Mouse (Mus musculus) hindbrain, embryonic 14.5 days (tissue): Measurements from ENCODE around the gene Insm1. TPM values are rescaled to one million over a fixed set of nuclear protein-coding genes. Genes with fewer than 3 reads are reported as not detected.

Experiments used
- ATAC-seq: fragments of 200-750 bp; cut with Nextera tagmentation; 2 replicates; pipeline ENCODE4 v1.8.0; 2017; ENCODE audit warnings: moderate number of reproducible peaks, mild to moderate bottlenecking, moderate TSS enrichment, moderate library complexity; ENCODE audit not compliant: low FRiP score
- DNase-seq: peaks from one replicate; pipeline ENCODE4 v3.0.0-alpha.2; 2015; ENCODE audit warnings: low spot score
- H3K27ac ChIP-seq: fragments of 300-500 bp; sonication (generic); 2 replicates; pipeline ENCODE4 v1.5.1; 2014; ENCODE audit warnings: mild to moderate bottlenecking, moderate library complexity
- H3K27me3 ChIP-seq: fragments of 300-500 bp; sonication (generic); 2 replicates; pipeline ENCODE4 v1.6.1; 2014; ENCODE audit warnings: mild to moderate bottlenecking, low read length, mixed read lengths; ENCODE audit not compliant: control insufficient read depth, insufficient read depth
- H3K36me3 ChIP-seq: fragments of 300-500 bp; sonication (generic); replicated peaks from 2 replicates; pipeline ENCODE4 v1.6.1; 2014; ENCODE audit not compliant: control insufficient read depth, insufficient read depth
- H3K4me1 ChIP-seq: fragments of 300-500 bp; sonication (generic); replicated peaks from 2 replicates; pipeline ENCODE4 v1.6.1; 2014; ENCODE audit warnings: antibody characterized with exemption, low read length, mixed read lengths; ENCODE audit not compliant: control insufficient read depth, insufficient read depth
- H3K4me2 ChIP-seq: fragments of 300-500 bp; sonication (generic); replicated peaks from 2 replicates; pipeline ENCODE4 v1.6.1; 2014; ENCODE audit warnings: mild to moderate bottlenecking, moderate library complexity
- H3K4me3 ChIP-seq: fragments of 300-500 bp; sonication (generic); replicated peaks from 2 replicates; pipeline ENCODE4 v1.5.1; 2014; ENCODE audit warnings: mild to moderate bottlenecking, low read length
- H3K9ac ChIP-seq: fragments of 300-500 bp; sonication (generic); 2 replicates; pipeline ENCODE4 v1.6.1; 2014
- H3K9me3 ChIP-seq: fragments of 300-500 bp; sonication (generic); 2 replicates; pipeline ENCODE4 v1.6.1; 2016; ENCODE audit warnings: low read length; ENCODE audit not compliant: control insufficient read depth
- WGBS: fragments of 180-500 bp; shearing (Covaris S2); extraction: QIAGEN DNeasy Blood & Tissue Kit; methylation state at CpG from one replicate; pipeline ENCODE4 v1.1.7; 2014; 5-methylcytosine and 5-hydroxymethylcytosine counted together
- polyA plus RNA-seq: library from polyadenylated mRNA; unstranded; fragments of >200 nt; fragmentation: Nextera tagmentation; extraction: Ambion mirVana; gene quantifications from 2 replicates; pipeline ENCODE4 v1.2.1, GENCODE M21; 2014

Gene Insm1
- polyA plus RNA-seq, 1 experiment from 2014 or later: 2.6 TPM

GRCm38 (mm10) chr2:146257609-146258008 lies 35.9 kb downstream of the Insm1 start:
- no peak overlapping the region for H3K4me2 ChIP-seq
- H3K27me3 ChIP-seq: peaks cover 4% of the 10 kb centered on the region; the same call in 1 of the 2 replicates
- no peaks in the 10 kb centered on the region for H3K36me3 ChIP-seq
- ATAC-seq (0 out of 2 replicates have a peak, but pooled peaks have one; percentile 11), DNase-seq (no peak)
- no peak overlapping the region for H3K4me3 ChIP-seq
- 74% methylated on average over 3 of the region's 3 CpGs for WGBS
- H3K4me1 ChIP-seq: peaks cover 44% of the 10 kb centered on the region
- no peaks in the 10 kb centered on the region for H3K9me3 ChIP-seq
- no peak overlapping the region for H3K9ac ChIP-seq
- H3K27ac ChIP-seq: no peak overlapping the region

DNA sequence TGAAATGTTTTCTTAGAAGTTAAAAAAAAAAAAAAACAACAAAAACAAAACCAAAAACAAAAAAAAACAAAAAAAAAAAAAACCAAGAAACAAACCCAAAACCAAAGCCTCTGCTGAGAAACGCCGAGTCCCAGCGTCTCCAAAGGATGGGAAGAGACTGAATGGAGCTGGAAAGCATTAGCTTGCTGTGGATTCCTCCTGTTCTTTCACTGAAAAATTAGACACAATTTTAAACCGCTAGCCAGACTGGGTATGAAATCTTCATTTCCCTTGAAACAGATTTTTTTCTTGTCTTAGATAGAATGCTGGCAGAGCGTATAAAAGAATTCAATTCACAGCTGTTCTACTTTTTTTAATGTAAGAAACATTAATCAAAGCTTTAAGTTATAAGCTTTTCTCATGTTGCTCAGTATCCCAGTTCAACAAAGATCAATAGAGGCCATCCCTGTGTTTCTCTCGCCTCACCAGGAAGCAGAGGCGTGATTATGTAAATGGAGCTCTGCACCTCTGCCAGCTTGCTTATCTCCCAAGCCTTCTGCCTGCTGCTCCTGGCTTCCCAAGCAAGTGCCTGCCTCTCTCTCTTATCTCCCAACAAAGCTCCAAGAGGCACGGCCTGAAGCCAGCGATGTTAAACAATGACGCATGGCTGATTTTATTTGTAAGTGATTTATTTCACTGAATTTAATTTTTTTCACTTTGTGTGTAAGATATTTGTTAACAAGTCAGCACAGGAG lies 37.2 kb downstream of the Insm1 start:
- Histone ChIP-seq H3K4me1 (peaks cover 45% of the 10 kb centered on the region), H3K36me3 (no peaks in the 10 kb centered on the region), H3K4me2 (peak overlapping the region; percentile 5), H3K9me3 (no peaks in the 10 kb centered on the region), H3K27ac (peak overlapping the region; percentile 78), H3K27me3 (peaks cover 4% of the 10 kb centered on the region; the same call in 1 of the 2 replicates), H3K4me3 (no peak overlapping the region), H3K9ac (peak overlapping the region; percentile 4; the same call in 1 of the 2 replicates)
- WGBS: 14% methylated on average over 10 of the region's 10 CpGs
- ATAC-seq (peak; percentile 56), DNase-seq (peak; percentile 67)

GRCm38 (mm10) chr2:146259787-146260560 lies 38.3 kb downstream of the Insm1 start:
- Histone ChIP-seq H3K9ac (peak overlapping the region; percentile 35; the same call in 1 of the 2 replicates), H3K9me3 (no peaks in the 10 kb centered on the region), H3K4me2 (peak overlapping the region; percentile 15), H3K27ac (peak overlapping the region; percentile 78; the same call in 1 of the 2 replicates), H3K4me3 (no peak overlapping the region), H3K4me1 (peaks cover 45% of the 10 kb centered on the region), H3K27me3 (peaks cover 8% of the 10 kb centered on the region; the same call in 1 of the 2 replicates), H3K36me3 (no peaks in the 10 kb centered on the region)
- 24% methylated on average over 18 of the region's 18 CpGs for WGBS
- ATAC-seq: no peak
- no peak for DNase-seq

DNA sequence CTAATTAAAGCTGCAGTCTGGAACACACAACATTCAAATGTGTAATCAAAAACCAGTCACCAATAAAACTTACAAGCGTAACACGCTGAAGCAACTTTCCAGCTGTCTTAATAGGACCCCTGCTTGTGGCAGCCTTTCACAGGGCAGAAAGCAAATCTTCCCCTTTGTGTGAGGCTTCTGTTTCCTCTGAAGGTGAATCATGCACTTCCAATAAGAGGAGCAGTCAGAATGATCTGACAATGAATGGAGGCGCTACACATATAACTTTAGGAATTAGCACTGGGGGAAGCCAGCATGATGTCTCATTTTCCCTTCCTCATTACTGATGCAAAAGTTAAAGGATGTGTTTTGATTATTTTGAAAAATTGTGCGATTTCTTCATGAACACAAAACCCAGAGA lies 39.4 kb downstream of the Insm1 start:
- Histone ChIP-seq H3K4me1 (peaks cover 45% of the 10 kb centered on the region), H3K9me3 (no peaks in the 10 kb centered on the region), H3K27me3 (peaks cover 8% of the 10 kb centered on the region; the same call in 1 of the 2 replicates), H3K4me3 (no peak overlapping the region), H3K9ac (no peak overlapping the region), H3K27ac (peak overlapping the region; percentile 78; the same call in 1 of the 2 replicates), H3K36me3 (no peaks in the 10 kb centered on the region), H3K4me2 (no peak overlapping the region)
- WGBS: 58% methylated on average over 4 of the region's 4 CpGs
- no peak for ATAC-seq
- DNase-seq: no peak

- no peak overlapping the region for H3K4me3 ChIP-seq
- no peak overlapping the region for H3K9ac ChIP-seq
- ATAC-seq (peak; percentile 82), DNase-seq (no peak)
- H3K4me1 ChIP-seq: peaks cover 40% of the 10 kb centered on the region
- H3K9me3 ChIP-seq: no peaks in the 10 kb centered on the region
- H3K27me3 ChIP-seq: peaks cover 8% of the 10 kb centered on the region; the same call in 1 of the 2 replicates
- H3K4me2 ChIP-seq: no peak overlapping the region
- H3K36me3 ChIP-seq: no peaks in the 10 kb centered on the region
- WGBS: 8% methylated on average over 10 of the region's 10 CpGs
- H3K27ac ChIP-seq: no peak overlapping the region
Observed at GRCm38 (mm10) chr2:146262215-146262614, 40.5 kb downstream of the Insm1 start.

DNA sequence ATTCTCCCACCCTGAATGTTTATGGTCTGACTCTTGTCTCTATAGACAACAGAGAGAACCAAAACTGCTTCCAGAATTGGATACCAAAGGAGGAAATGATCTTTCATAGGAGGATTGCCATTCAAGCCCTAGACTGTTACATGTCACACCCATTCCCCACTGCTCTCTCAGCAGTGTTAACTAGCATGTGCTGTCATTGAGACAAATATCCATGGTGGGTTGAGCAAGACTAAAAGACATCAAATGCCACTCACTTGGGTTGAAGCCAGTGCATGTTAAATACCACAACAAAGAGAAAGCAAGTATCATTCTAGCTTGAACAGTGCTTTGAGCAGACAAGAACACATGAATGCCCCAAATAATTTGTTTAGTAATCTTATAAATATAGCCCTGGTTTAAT lies 41.2 kb downstream of the Insm1 start:
- H3K36me3 ChIP-seq: no peaks in the 10 kb centered on the region
- H3K4me3 ChIP-seq: no peak overlapping the region
- ATAC-seq: no peak
- no peak overlapping the region for H3K27ac ChIP-seq
- no peak for DNase-seq
- no peak overlapping the region for H3K4me2 ChIP-seq
- H3K9ac ChIP-seq: no peak overlapping the region
- H3K4me1 ChIP-seq: peaks cover 35% of the 10 kb centered on the region
- peaks cover 8% of the 10 kb centered on the region; the same call in 1 of the 2 replicates for H3K27me3 ChIP-seq
- no peaks in the 10 kb centered on the region for H3K9me3 ChIP-seq

GRCm38 (mm10) chr2:146265045-146265444 lies 43.3 kb downstream of the Insm1 start:
- 72% methylated on average over 4 of the region's 4 CpGs for WGBS
- H3K4me1 ChIP-seq: peaks cover 22% of the 10 kb centered on the region
- no peak overlapping the region for H3K4me2 ChIP-seq
- DNase-seq: no peak
- no peaks in the 10 kb centered on the region for H3K36me3 ChIP-seq
- ATAC-seq: no peak
- H3K4me3 ChIP-seq: no peak overlapping the region
- H3K27me3 ChIP-seq: peaks cover 3% of the 10 kb centered on the region; the same call in 1 of the 2 replicates
- H3K9ac ChIP-seq: no peak overlapping the region
- no peaks in the 10 kb centered on the region for H3K9me3 ChIP-seq
- H3K27ac ChIP-seq: no peak overlapping the region

DNA sequence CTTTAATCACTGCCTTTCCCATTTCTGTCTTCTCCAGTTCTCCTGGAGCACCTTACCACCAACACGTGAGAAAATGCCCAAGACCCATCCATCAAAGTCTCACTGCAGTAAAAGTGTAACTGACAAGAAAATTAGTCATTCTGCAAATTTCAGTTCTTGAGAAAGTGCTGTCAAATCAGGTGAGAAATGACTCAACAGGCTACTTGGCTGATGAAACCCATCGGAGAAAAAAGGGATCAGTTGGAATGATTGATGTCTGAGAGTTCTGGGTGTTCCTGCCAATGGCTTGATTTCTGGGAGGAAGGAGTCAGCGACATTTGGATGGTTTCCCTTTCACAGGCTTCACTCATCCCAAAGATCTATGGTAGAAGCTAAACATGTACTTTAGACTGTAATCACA lies 44.8 kb downstream of the Insm1 start:
- WGBS: 79% methylated on average over 3 of the region's 3 CpGs

More for the DNA sequence above, 44.8 kb downstream of the Insm1 start:
- Histone ChIP-seq H3K4me1 (peaks cover 10% of the 10 kb centered on the region; the same call in 1 of the 2 replicates), H3K4me3 (no peak overlapping the region), H3K4me2 (no peak overlapping the region), H3K9me3 (no peaks in the 10 kb centered on the region), H3K27ac (no peak overlapping the region), H3K36me3 (no peaks in the 10 kb centered on the region), H3K27me3 (0 out of 2 replicates have a peak, but pooled peaks cover 3% of the 10 kb centered on the region), H3K9ac (no peak overlapping the region)
- DNase-seq (no peak), ATAC-seq (no peak)
